Mouse (Mus musculus) layer of hippocampus, adult 2 months (tissue): ENCODE data around the gene Arel1. TPM values are rescaled to one million over a fixed set of nuclear protein-coding genes. Genes with fewer than 3 reads are reported as not detected.

Source experiments
- DNase-seq, 2 experiments: peaks; one replicate each; pipeline ENCODE4 v3.0.0; 2022; ENCODE audit warnings: low spot score in 2 of 2
- H3K27ac ChIP-seq: fragments of 200-600 bp; 2 replicates; pipeline ENCODE4 v1.8.1; 2022
- H3K4me3 ChIP-seq: fragments of 200-600 bp; 2 replicates; pipeline ENCODE4 v1.8.1; 2022; ENCODE audit warnings: mild to moderate bottlenecking
- CTCF ChIP-seq: fragments of 200-600 bp; conservative IDR thresholded peaks from 2 replicates; pipeline ENCODE4 v1.8.1; 2022; ENCODE audit warnings: antibody characterized with exemption, mild to moderate bottlenecking, moderate library complexity
- total RNA-seq, 2 experiments: library from RNA; stranded (reverse); gene quantifications; 2 replicates each; pipeline ENCODE4 v1.2.3; 2021

Gene Arel1
- total RNA-seq, 2 experiments from 2014 or later: 108 to 115 TPM

DNA sequence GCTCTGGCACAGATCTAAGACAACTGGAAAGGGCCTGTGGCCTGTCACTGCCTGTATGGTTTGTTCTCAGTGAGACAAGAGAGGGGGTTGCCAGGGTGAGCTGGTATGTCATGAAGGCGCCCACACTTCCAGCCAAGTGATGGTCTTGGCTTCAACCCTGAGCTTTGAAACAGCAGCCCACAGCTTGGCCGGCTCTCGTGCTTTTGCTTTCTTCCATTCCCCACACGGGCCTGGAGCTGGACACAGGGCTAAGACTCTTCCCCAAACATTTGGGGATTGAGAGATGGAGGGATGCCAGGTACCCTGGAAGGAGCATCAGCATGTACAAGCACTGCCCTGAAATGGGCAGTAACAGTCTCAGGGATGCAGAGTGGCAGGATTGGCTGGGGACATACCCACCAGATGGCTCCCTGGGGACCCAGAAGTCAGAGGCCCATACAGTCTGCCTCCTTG lies 58.0 kb downstream of the Arel1 start:
- Histone ChIP-seq H3K4me3 (no peak overlapping the region), H3K27ac (no peak overlapping the region)
- TF ChIP-seq CTCF: no peak
- DNase-seq: no peak

DNA sequence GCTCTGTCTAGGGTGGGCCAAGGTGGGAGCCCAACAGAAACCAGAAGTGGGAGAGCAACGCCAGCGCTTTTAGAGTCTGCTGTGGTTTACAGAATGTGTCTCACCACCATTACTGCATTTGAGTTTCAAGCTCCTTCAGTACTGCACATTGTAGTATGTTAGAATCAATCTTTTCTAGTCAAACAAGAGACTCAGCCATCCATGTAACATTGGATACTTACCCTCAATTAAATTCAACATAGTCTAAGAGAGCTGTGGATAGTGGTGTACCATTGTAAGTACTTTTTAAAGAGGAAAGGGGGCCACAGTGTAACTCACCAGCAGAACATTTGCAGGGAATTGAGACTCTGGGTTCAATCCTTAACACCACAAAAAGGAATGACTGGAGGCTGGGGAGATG lies 59.1 kb downstream of the Arel1 start:
- H3K4me3 ChIP-seq: no peak overlapping the region
- no peak overlapping the region for H3K27ac ChIP-seq
- TF ChIP-seq CTCF: no peak
- DNase-seq: no peak

DNA sequence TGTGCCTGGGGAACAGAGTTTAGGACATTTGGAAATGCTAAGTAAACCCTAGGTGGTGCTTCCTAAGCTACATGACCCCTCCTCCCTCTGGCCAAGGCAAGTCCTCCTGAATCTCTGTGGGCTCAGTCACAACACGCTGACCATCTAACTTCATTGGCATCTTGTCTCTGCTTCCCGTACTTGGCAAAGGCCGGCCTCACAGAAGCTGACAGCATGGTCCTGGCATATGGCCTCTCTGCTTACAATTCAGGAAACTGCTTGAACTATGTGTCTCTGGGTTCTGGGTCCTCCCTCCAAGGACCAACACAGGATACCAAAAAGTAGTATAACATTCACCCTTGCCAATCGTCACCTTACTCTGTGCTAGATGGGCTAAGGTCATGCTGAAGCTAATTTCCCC lies 60.6 kb downstream of the Arel1 start:
- Histone ChIP-seq H3K4me3 (no peak overlapping the region), H3K27ac (no peak overlapping the region)
- DNase-seq: no peak
- TF ChIP-seq CTCF: no peak

DNA sequence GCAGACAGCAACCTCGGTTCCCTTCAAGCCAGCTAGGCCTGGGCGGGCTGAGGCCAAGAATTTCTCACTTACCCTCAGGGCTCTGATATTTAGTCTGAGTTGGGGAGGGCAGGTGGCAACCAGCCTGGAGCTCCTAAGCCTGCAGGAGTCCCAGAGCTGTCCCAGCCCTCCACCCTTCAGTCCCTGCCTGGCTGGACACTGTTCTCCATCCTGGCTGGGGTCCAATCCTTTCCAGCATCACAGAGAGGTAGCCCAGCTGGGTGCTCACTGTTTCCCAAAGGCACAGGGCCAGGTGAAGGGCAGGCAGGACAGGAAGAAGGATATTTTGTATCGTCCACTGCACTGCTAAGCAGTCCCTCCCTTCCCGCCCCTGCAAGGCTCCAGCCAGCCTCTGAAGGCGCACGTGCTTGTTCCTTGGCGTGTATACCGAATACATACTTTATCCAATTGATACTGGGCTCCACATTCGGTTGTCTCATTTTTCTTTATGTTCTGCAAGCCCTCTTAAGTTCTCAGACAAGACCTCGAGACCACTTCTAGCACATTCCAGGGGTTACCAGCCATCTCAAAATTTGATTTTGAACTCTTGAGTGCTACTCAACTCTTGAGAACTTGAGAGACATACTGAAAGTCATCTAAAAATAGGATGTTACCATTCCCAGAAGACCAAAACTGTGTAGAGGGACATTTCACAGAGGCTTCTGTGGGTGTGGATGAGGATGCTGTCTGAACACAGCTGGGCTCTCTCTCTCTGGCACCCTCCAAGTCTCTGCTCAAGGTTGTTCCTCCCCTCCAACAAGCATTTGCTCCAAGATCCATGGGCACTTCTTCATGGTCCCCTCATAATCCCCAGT lies 62.8 kb downstream of the Arel1 start:
- no peak for TF ChIP-seq CTCF
- DNase-seq: no peak
- no peak overlapping the region for H3K4me3 ChIP-seq
- H3K27ac ChIP-seq: no peak overlapping the region

DNA sequence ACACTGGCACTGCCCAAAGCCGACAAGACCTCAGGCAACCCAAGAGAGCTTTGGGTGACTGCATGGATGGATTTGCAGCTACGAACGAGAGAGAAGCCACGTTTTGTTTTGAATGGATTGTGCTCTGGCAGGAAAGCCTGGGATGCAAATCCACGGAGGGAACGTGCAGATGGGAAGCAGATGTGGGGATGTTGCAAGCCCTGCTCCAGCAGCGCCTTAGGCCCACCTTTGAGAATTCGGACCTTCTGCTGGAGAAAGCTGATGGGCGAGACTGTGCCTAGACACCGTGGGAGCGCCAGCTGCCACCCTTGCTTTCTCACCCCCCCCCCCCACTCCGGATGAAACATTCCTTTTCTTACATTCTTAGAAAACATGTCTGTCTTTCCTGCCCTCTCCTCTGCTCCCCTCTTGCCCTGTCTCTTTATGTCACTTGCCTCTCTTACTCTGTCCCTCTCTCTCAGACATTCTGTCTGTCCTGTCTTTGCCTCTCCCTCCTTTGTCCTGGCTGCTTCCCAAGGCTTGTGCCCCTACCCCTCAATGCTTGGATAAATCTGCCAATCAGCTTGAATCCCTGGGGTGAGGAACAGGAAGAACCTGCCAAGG lies 63.6 kb downstream of the Arel1 start:
- no peak for DNase-seq
- Histone ChIP-seq H3K27ac (no peak overlapping the region), H3K4me3 (no peak overlapping the region)
- TF ChIP-seq CTCF: no peak

DNA sequence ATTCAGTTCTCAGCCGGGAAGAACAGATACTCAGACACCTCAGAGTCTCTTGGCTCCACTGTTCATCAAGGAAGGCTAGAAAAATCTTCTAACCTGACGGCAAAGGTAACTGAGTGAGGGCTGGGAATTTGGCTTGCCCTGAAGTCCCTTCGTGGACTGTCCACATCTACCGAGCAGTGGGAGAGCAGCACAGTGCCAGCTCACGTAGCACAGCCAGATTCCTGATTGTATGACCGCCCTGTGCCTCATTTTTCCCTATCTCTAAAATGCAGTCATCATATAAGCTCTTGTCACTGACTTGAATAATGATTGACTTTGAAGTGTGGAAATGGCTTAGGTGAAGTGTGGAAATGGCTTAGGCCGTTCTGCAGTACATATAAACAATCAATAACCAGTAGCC lies 66.3 kb downstream of the Arel1 start:
- Histone ChIP-seq H3K27ac (no peak overlapping the region), H3K4me3 (no peak overlapping the region)
- no peak for TF ChIP-seq CTCF
- DNase-seq: no peak

DNA sequence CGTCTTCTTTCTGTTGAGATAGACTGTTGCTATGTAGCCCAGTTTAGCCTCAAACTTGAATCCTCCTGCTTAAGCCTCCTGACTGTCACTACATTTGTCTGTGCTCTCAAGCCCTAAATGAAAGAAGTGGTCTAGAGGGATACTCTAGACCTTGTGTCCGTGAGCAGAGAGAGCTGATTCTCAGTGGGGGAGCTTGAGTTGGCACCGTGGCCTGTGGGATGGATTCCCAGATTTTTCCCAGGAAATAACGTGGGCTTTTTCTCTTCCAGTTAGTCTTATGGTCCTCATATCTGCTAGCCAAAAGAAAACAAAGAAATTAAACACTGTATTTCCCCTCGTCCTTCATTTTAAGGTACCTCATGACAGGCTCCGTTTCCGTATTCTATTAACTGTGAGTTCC lies 70.4 kb downstream of the Arel1 start:
- TF ChIP-seq CTCF: no peak
- Histone ChIP-seq H3K27ac (no peak overlapping the region), H3K4me3 (no peak overlapping the region)
- no peak for DNase-seq

DNA sequence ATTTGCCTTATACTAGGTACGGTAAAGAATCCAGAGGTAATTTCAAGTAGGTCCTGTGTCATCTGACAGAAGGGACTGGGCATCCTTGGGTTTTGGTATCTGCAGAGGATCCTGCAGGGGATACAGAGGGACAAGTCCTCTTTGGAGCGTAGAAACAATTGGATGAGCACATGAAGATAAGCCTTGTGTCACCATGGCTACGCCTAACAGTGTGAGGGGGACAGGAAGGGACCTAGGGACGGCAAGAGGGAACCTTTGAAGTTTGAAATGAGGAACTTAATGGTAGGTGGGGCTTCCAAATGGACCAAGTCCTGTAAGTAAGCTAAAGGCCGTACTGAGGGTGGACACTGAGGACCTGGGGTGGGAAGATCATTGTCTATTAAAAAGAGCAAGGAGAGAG lies 73.4 kb downstream of the Arel1 start:
- Histone ChIP-seq H3K4me3 (no peak overlapping the region), H3K27ac (no peak overlapping the region)
- TF ChIP-seq CTCF: no peak
- no peak for DNase-seq

DNA sequence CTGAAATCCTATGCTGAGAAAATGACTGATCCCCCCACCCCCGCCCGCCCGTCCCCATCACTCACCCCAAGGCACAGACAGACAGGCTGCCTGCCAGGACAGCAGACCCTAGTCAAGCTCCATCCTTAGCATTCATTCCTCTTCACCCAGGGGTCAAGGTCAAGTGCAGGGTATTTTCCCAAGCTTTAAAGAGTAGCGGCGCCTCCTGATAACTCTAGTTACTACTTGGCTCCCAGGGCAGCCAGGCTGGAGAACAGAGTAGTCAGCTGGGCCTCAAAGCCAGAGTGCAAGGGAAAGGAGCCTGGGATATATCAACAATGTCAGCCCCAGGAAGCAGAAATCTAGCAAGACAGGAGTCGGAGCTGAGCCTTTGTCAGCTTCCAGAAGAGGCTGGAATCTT lies 74.5 kb downstream of the Arel1 start:
- Histone ChIP-seq H3K27ac (no peak overlapping the region), H3K4me3 (no peak overlapping the region)
- TF ChIP-seq CTCF: no peak
- no peak for DNase-seq

DNA sequence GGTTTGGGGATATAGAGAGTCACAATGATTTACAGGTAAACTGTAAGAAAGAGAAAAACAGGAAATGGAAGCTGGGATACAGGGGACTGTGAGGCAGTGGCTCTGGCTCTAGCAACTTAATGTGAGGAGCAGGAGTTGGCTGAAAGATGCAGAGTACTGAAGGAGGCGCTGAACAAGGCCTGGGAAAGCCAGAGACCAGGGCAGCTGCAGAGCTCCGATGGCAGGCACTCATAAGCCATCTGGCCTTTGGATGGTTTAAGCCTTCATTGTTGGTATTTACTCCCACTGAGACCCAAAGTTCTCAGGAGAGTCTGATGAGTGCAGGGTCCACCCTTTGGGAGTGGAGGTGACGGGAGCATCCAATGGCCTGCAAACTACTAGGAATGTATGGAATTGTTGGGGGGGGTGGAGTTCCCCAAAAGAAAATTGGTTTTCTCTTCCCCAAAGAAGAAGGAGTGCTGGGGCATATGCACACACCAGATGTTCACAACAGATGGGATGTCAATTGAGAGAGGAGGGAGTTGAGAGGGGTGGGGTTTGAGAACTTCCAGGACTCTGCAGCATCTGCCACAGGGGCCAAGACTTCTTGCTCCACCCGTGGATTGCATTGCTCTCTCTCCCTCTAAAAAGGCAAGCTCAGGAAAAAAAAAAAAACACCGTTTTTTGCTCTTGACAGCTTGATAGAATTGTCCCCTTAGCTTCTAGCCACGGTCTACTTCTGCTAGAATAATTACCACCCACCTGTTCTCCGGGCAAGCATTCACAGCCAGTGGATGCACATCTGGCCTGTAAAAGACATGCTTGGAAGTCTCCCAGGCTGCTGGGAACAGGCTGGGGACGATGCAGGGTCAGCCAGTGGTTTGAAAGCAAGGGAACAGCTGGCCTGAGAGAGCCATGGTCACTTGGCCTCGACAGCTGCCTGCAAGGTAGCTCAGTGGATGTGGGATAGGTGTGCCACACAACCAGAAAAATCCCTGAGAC lies 76.8 kb downstream of the Arel1 start:
- Histone ChIP-seq H3K4me3 (no peak overlapping the region), H3K27ac (no peak overlapping the region)
- DNase-seq: no peak
- no peak for TF ChIP-seq CTCF

DNA sequence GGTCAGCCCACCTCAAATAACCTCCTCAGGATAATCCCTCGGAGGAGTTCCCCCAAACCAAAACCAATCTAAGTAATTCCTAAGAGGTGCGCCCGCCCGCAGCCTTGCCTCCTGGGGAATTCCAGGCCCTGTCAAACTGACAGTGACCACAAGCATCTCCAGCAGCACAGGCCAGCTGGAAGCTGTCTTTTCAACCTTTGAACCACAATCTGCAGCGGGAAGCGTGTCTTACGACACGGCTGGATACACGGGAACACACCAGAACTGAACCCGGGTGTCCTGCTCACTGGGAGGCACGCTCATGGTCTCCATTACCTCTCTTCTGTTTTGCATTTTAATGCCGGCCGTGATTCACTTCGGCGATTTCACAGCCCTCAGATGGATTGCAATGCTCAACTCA lies 80.4 kb downstream of the Arel1 start:
- Histone ChIP-seq H3K27ac (no peak overlapping the region), H3K4me3 (no peak overlapping the region)
- no peak for DNase-seq
- no peak for TF ChIP-seq CTCF

DNA sequence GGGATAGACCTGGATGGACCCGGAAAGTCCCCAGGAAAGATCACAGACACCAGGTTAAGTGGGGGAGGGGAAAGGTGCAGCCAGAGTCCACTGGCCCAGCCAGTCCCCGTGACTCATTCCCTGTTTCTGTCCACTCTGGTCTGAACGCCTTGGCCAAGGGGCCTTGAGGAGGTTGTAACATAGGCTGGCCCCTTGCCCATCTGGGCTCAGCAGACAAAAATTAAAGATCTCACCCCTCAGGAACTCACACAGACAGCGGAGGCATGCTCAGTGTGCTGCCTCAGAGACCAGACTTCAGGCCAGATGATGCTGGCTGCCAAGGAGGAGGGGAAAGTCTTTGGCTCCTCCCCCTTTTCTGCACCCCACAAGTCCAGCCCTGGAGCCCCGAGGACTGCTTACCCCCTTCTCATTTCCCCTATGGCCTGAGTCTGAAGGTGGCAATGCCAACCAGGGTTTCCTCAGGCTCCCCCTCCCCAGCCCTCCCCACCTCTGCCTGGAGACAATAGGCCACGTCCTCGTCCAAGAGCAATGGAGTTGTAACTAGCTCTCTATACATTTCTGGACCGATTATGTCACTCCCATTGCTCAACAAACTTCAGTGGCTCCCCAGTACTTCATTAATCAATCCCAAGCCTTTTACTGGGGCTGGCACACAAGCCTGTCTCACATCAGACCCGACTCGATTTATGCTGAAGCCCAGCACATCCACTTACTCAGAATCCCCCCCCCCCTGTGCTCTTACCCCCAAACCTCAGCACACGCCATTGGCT lies 85.4 kb downstream of the Arel1 start:
- no peak for TF ChIP-seq CTCF
- DNase-seq: no peak
- no peak overlapping the region for H3K27ac ChIP-seq
- H3K4me3 ChIP-seq: no peak overlapping the region
